Mouse (Mus musculus) frontal cortex, postnatal 36 days (tissue): ENCODE measurements around the gene Ccdc12.

ENCODE experiments used
- DNase-seq, 2 experiments: peaks; one replicate each; pipeline ENCODE4 v3.0.0; 2022; ENCODE audit warnings: low spot score in 2 of 2

Gene Ccdc12

GRCm38 (mm10) chr9:110645219-110645618 lies 11.1 kb upstream of the Ccdc12 start:
- no peak for DNase-seq

- DNase-seq = no peak
Observed at GRCm38 (mm10) chr9:110649775-110650174, 6.5 kb upstream of the Ccdc12 start.

GRCm38 (mm10) chr9:110651931-110652722 lies 4.2 kb upstream of the Ccdc12 start:
- no peak for DNase-seq

GRCm38 (mm10) chr9:110652963-110653654 lies 3.2 kb upstream of the Ccdc12 start:
- DNase-seq = no peak

GRCm38 (mm10) chr9:110653655-110654461 lies 2.4 kb upstream of the Ccdc12 start, which contains the start of gene Nbeal2:
Gene Nbeal2 (minus strand): TSS chr9:110654161.
- DNase-seq = peak; percentile 78 to 80

- DNase-seq = no peak
Observed at GRCm38 (mm10) chr9:110654726-110655650, 1.3 kb upstream of the Ccdc12 start.

- DNase-seq = no peak
Observed at GRCm38 (mm10) chr9:110655651-110656007, 674 bp upstream of the Ccdc12 start.

- no peak for DNase-seq
Observed at GRCm38 (mm10) chr9:110657474-110658078, 1.3 kb downstream of the Ccdc12 start.

- DNase-seq = no peak
Observed at GRCm38 (mm10) chr9:110659521-110659920, 3.2 kb downstream of the Ccdc12 start.

- no peak for DNase-seq
Observed at GRCm38 (mm10) chr9:110660208-110660607, 3.9 kb downstream of the Ccdc12 start.

GRCm38 (mm10) chr9:110660856-110661612 lies 4.7 kb downstream of the Ccdc12 start:
- DNase-seq = no peak

GRCm38 (mm10) chr9:110662844-110663243 lies 6.5 kb downstream of the Ccdc12 start:
- no peak for DNase-seq

GRCm38 (mm10) chr9:110665912-110666311 lies 9.6 kb downstream of the Ccdc12 start:
- DNase-seq = no peak

- no peak for DNase-seq
Observed at GRCm38 (mm10) chr9:110666374-110666773, 10.1 kb downstream of the Ccdc12 start.

GRCm38 (mm10) chr9:110667219-110667836 lies 11.0 kb downstream of the Ccdc12 start:
- DNase-seq = no peak

GRCm38 (mm10) chr9:110668601-110669293 lies 12.4 kb downstream of the Ccdc12 start:
- DNase-seq = no peak

- DNase-seq = no peak
Observed at GRCm38 (mm10) chr9:110669785-110670184, 13.5 kb downstream of the Ccdc12 start.

GRCm38 (mm10) chr9:110672462-110673106 lies 16.3 kb downstream of the Ccdc12 start:
- DNase-seq = no peak
